Mouse (Mus musculus) lung, postnatal 36 days (tissue): Measurements from ENCODE around the gene Eif3a.

ENCODE experiments used
- DNase-seq: peaks from one replicate; pipeline ENCODE4 v3.0.0; 2022; ENCODE audit warnings: mixed read lengths

Gene Eif3a

GRCm38 (mm10) chr19:60758896-60759835 is 31.3 kb downstream of the Eif3a start:
- peak; percentile 22 for DNase-seq

DNA sequence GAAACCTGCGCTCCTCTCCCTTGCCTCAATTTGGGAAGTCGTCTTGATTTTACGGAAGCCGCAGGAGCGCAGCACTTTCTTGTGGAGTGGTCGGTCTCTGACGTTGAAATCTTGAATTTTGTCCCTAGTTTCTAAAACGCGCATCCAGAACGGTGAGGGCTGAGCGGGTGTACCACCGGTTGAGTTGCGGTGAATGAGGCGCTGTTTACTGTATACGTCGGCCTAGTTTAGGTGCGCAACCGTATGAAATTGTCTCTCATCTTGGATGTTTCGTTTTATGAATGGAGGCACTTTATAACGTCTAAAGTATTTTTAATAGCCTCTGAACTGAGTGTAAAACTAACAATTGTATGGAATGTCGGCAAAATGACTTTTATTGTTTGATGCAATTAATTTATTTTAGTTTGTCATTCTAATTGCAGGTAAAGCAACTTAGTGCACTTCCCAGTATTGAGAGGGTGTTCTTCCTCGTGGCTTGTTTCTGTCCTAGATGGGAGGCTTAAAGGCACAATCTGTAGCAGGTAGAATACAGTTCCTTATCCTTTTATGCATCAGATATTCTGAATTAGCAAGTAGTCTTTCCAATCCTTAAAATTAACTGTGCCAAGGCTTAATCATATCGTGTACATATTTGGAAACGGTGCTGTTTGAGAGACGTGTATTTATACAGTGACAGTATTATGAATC is 33.2 kb downstream of the Eif3a start:
- no peak for DNase-seq

- DNase-seq: peak; percentile 65
Observed at GRCm38 (mm10) chr19:60756192-60757098, 34.0 kb downstream of the Eif3a start.

GRCm38 (mm10) chr19:60755438-60756191 is 34.8 kb downstream of the Eif3a start, which contains the start of gene Nanos1:
TSS of gene Nanos1 (plus strand) at chr19:60755987.
- peak; percentile 92 for DNase-seq

- no peak for DNase-seq
Observed at GRCm38 (mm10) chr19:60747801-60748200, 42.7 kb downstream of the Eif3a start.

DNA sequence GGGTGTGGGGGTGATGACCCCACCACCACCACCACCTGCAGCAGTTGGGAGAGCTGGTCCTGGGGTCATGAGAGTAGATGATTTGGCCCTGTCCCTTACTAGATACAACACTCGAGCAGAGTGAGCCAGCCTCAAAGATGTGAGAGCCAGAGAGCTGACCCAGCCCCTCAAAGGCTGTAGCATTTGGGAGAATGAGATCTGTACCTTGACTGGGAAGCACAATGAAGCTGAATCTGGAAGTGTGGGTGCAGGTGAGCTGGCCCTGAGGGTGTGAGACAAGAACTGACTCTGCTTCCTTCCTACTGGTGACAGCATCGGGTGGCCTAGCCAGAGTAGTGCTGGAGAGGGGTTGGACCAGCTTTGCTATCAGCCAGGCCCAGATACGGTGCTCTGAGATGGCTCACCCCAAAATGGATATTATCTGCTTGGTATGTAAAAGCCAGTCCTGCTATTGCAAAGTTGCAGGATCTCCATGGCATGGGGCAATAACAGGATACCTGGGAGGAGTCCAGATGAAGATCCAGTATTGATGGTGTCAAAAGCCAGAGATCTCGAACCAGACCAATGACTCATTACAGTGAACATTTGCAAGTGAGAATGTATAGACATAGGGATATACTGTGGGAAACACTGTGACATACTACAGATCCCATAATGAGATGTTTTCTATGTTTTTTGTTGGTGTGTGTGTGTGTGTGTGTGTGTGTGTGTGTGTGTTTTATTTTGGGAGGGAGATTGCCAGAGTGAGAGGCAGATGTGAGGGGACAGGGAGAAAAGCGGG is 46.5 kb downstream of the Eif3a start:
- no peak for DNase-seq

DNA sequence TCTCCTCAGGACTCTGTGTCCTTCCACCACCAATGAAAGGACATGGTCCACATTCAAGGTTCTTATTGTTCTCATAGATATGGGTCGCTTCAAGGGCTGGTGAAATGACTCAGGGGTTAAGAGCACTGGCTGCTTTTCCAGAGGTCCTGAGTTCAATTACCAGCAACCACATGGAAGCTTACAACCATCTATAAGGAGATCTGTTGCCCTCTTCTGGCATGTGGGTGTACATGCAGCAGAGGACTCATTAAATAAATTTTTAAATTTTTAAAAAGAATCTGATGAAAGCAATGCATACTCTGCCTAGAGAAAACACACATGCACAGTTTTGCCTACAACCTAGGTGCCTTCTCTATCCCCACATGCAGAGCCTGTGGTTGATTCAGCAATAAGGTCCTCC is 49.9 kb downstream of the Eif3a start:
- DNase-seq: no peak

- no peak for DNase-seq
Observed at GRCm38 (mm10) chr19:60731966-60732365, 58.5 kb downstream of the Eif3a start.

- DNase-seq: no peak
Observed at GRCm38 (mm10) chr19:60731299-60731698, 59.2 kb downstream of the Eif3a start.

GRCm38 (mm10) chr19:60730281-60730852 is 60.1 kb downstream of the Eif3a start:
- peak; percentile 52 for DNase-seq

DNA sequence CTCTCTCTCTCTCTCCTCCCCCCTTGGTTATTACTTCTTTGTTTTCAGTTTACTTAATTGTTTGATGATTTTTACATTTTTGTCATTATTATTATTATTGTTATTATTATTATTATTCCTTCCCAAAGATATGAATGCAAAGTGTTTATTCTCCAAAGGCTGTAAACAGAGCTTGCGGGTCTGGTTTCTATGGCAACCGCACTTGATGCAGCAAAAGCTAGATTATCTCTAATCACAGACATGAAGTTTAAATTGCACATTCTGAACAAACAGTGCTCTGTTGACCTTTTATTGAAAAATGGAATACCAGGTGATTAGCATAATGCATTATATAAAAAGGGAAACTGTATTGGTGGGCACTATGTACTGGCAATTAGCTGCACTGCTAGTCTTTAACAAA is 74.1 kb downstream of the Eif3a start:
- DNase-seq: no peak

DNA sequence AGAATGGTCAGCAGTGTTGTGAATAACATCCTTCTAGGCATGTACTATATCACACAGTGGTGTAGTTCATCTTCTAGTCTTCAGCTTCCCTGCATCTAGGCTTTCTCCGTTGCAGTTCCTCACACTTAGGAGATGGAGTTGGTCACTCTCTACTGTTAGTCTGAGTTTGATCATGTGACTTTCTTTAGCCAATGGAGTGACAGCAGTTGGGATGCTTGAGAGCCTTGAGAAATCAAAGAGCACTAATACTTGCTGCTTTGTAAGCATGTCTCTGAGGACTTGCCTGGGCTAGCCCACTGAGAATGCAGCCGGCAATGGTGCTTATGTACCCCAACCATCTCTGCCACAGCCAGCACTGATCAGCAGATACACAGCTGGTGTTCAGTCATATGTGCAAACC is 77.9 kb downstream of the Eif3a start:
- no peak for DNase-seq
